Mouse (Mus musculus) limb, embryonic 13.5 days (tissue): ENCODE results near the gene Slc44a1. TPM values are rescaled to one million over a fixed set of nuclear protein-coding genes. Genes with fewer than 3 reads are reported as not detected.
A peak's percentile ranks its signal among the peaks of the same experiment; 100 is the strongest.

ENCODE experiments used
- ATAC-seq: fragments of 200-750 bp; cut with Nextera tagmentation; 2 replicates; pipeline ENCODE4 v1.8.0; 2017; ENCODE audit warnings: low read depth, moderate number of reproducible peaks, moderate TSS enrichment; ENCODE audit not compliant: low FRiP score
- H3K27ac ChIP-seq: fragments of 300-500 bp; sonication (generic); 2 replicates; pipeline ENCODE4 v1.5.1; 2015; ENCODE audit warnings: inconsistent platforms, mild to moderate bottlenecking, moderate library complexity
- H3K27me3 ChIP-seq: fragments of 300-500 bp; sonication (generic); 2 replicates; pipeline ENCODE4 v1.6.1; 2015; ENCODE audit warnings: mild to moderate bottlenecking, inconsistent platforms
- H3K36me3 ChIP-seq: fragments of 300-500 bp; sonication (generic); 2 replicates; pipeline ENCODE4 v1.6.1; 2015; ENCODE audit warnings: inconsistent platforms, mild to moderate bottlenecking, moderate library complexity
- H3K4me1 ChIP-seq: fragments of 300-500 bp; sonication (generic); 2 replicates; pipeline ENCODE4 v1.6.1; 2015; ENCODE audit warnings: inconsistent platforms
- H3K4me2 ChIP-seq: fragments of 300-500 bp; sonication (generic); replicated peaks from 2 replicates; pipeline ENCODE4 v1.6.1; 2015; ENCODE audit warnings: inconsistent platforms, mild to moderate bottlenecking, moderate library complexity
- H3K4me3 ChIP-seq: fragments of 300-500 bp; sonication (generic); 2 replicates; pipeline ENCODE4 v1.5.1; 2015; ENCODE audit warnings: moderate library complexity, mild to moderate bottlenecking, inconsistent platforms
- H3K9ac ChIP-seq: fragments of 300-500 bp; sonication (generic); 2 replicates; pipeline ENCODE4 v1.6.1; 2015; ENCODE audit warnings: mild to moderate bottlenecking, inconsistent platforms
- H3K9me3 ChIP-seq: fragments of 300-500 bp; sonication (generic); 2 replicates; pipeline ENCODE4 v1.6.1; 2016; ENCODE audit warnings: inconsistent platforms
- WGBS: fragments of 180-500 bp; shearing (Covaris S2); methylation state at CpG from one replicate; pipeline ENCODE4 v1.1.7; 2015; 5-methylcytosine and 5-hydroxymethylcytosine counted together
- polyA plus RNA-seq: library from polyadenylated mRNA; unstranded; fragments of >200 nt; fragmentation: Nextera tagmentation; extraction: Ambion mirVana; gene quantifications from 2 replicates; pipeline ENCODE4 v1.2.1, GENCODE M21; 2015

Gene Slc44a1
- polyA plus RNA-seq, 1 experiment from 2014 or later, result 30.9 TPM

GRCm38 (mm10) chr4:53438386-53438785 is 1.8 kb upstream of the Slc44a1 start:
- no peak overlapping the region for H3K9ac ChIP-seq
- WGBS, result 69% methylated on average over 2 of the region's 2 CpGs
- no peak for ATAC-seq
- H3K4me1 ChIP-seq, result peaks cover 53% of the 10 kb centered on the region
- H3K27me3 ChIP-seq, result no peaks in the 10 kb centered on the region
- no peaks in the 10 kb centered on the region for H3K36me3 ChIP-seq
- no peaks in the 10 kb centered on the region for H3K9me3 ChIP-seq
- H3K4me3 ChIP-seq, result no peak overlapping the region
- H3K4me2 ChIP-seq, result 0 out of 2 replicates have a peak overlapping the region, but pooled peaks have one; percentile 99
- no peak overlapping the region for H3K27ac ChIP-seq

DNA sequence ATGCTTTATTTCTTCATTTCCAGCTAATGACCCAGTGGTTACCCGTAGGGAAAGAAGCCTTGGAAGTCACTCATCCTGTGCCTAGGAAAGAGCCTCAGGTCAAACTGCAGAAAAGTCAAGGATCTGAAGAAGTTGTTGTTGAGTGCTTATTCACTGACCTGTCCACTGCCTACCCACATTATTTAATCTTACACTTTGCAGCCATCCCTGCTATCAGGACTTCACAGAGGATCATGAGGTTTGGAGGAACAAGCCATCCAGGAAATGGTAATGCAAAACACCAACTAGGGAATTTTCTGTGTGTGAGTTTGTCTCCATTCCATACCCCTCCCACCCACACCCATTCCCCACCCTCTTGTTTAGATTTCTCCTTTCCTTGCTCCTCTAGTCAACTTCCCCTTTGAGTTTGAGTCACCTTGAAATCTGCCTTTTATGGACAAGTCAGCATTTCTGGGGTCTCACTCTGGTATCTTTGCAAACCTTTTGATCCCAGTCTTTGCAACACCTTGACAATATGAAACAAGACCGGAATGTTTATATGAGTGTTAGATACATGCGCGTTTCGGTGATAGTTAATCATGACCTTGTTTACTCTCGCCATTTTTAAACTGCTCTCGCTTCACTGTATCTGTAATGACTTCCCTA is 1.3 kb upstream of the Slc44a1 start:
- Histone ChIP-seq H3K4me1 (peaks cover 54% of the 10 kb centered on the region), H3K9me3 (no peaks in the 10 kb centered on the region), H3K27me3 (no peaks in the 10 kb centered on the region), H3K4me3 (peak overlapping the region; percentile 87), H3K9ac (no peak overlapping the region), H3K36me3 (no peaks in the 10 kb centered on the region), H3K4me2 (peak overlapping the region; percentile 99), H3K27ac (no peak overlapping the region)
- ATAC-seq, result no peak
- WGBS, result 78% methylated on average over 7 of the region's 7 CpGs

- Histone ChIP-seq H3K27ac (peak overlapping the region; percentile 81), H3K4me1 (peaks cover 58% of the 10 kb centered on the region), H3K9ac (peak overlapping the region; percentile 82), H3K4me2 (peak overlapping the region; percentile 99), H3K27me3 (no peaks in the 10 kb centered on the region), H3K4me3 (peak overlapping the region; percentile 87), H3K9me3 (no peaks in the 10 kb centered on the region), H3K36me3 (no peaks in the 10 kb centered on the region)
- 11% methylated on average over 9 of the region's 9 CpGs for WGBS
- peak; percentile 0; the same call in 1 of the 2 replicates for ATAC-seq
Measured at GRCm38 (mm10) chr4:53439636-53440009, 590 bp upstream of the Slc44a1 start.

DNA sequence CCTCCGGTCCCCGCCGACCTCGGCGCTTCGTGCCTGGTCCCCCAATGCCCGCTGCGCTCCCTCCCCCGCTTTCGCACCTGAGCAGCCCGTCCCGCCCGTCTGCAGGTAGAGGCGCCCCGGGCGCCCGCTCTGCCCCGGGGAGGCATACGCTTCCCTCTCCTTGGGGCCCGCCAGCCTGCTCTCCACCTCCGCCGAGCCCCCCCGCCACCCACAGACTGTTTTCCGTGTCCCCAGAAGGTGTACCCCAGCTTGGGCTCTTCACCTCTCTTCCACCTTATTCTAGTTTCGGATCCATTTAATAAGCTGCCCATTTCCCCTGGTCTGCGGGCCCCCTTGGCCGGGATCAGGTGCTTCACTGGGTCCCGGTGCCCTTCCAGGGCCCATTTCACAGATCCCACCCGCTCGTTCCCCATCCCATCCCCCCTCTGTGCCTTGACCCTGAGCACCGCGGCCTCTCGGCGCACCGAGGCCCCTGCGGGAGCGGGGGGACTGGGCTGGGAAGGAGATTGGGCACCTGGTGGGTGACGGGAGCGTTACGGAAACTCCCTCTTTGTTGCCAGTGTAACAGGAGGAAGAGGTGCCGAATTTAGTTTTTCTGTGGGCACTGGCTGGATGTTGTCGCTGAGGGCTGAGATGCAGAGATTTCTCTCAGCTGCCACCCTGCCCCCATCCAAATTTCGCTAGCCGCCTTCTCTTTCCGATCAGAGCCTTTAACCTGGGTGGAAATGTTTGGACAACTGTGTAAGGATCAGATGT is 781 bp downstream of the Slc44a1 start:
- H3K27ac ChIP-seq, result peak overlapping the region; percentile 81
- ATAC-seq, result no peak; the same call in 1 of the 2 replicates
- peak overlapping the region; percentile 82 for H3K9ac ChIP-seq
- no peaks in the 10 kb centered on the region for H3K27me3 ChIP-seq
- WGBS, result under 1% methylated on average over 44 of the region's 45 CpGs
- H3K4me3 ChIP-seq, result peak overlapping the region; percentile 87
- peak overlapping the region; percentile 99 for H3K4me2 ChIP-seq
- H3K9me3 ChIP-seq, result no peaks in the 10 kb centered on the region
- H3K4me1 ChIP-seq, result peaks cover 58% of the 10 kb centered on the region
- H3K36me3 ChIP-seq, result no peaks in the 10 kb centered on the region

DNA sequence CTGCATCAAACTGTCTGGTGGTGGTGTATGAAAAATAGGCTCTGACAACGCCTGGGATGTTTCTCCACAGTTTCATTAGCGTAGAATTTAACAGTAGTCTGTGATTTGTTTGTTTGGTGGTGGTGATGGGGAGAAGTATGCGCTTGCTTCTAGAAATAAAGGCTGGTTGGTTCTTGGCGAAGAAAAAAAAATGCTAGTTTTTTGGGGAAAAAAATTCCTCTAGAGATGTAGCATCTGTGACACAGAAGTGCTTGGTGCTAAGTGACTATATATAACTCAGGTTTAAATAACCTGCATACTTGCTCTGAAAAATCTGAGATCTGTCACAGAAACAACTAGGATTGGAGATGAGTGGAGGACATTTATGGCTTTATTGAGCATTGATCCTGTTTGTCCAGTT is 1.5 kb downstream of the Slc44a1 start:
- no peak for ATAC-seq
- no peak overlapping the region for H3K27ac ChIP-seq
- H3K36me3 ChIP-seq, result no peaks in the 10 kb centered on the region
- H3K27me3 ChIP-seq, result no peaks in the 10 kb centered on the region
- H3K4me1 ChIP-seq, result peaks cover 58% of the 10 kb centered on the region
- no peaks in the 10 kb centered on the region for H3K9me3 ChIP-seq
- no peak overlapping the region; the same call in 1 of the 2 replicates for H3K9ac ChIP-seq
- peak overlapping the region; percentile 87 for H3K4me3 ChIP-seq
- WGBS, result 24% methylated on average over 4 of the region's 4 CpGs
- peak overlapping the region; percentile 99 for H3K4me2 ChIP-seq

GRCm38 (mm10) chr4:53446216-53446615 is 6.0 kb downstream of the Slc44a1 start:
- Histone ChIP-seq H3K27me3 (no peaks in the 10 kb centered on the region), H3K4me3 (no peak overlapping the region), H3K4me1 (peaks cover 33% of the 10 kb centered on the region), H3K27ac (no peak overlapping the region), H3K4me2 (no peak overlapping the region), H3K9me3 (no peaks in the 10 kb centered on the region), H3K36me3 (no peaks in the 10 kb centered on the region), H3K9ac (no peak overlapping the region)
- ATAC-seq, result no peak
- 76% methylated on average over 3 of the region's 3 CpGs for WGBS

DNA sequence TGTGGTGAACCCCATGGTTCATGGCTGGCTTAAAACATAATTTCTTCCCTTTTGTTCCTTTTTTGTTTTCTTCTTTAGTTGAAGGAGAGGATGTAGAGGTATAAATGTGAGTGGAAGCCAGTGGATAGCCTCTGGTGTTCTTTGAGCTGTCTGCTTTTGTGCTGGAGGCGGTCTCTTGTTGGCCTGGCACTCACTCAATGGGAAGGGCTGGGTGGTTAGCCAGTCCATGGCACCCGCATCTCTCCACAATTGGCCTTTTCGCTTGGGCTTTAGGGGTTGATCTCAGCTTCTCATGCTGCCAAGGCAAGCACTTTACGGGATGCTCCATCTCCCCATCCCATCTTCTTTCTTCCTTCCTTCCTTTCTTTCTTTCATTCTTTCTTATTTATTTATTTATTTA is 7.6 kb downstream of the Slc44a1 start:
- ATAC-seq, result no peak
- Histone ChIP-seq H3K36me3 (no peaks in the 10 kb centered on the region), H3K4me1 (peaks cover 31% of the 10 kb centered on the region), H3K27me3 (no peaks in the 10 kb centered on the region), H3K4me2 (no peak overlapping the region), H3K4me3 (no peak overlapping the region), H3K9me3 (no peaks in the 10 kb centered on the region), H3K27ac (no peak overlapping the region), H3K9ac (no peak overlapping the region)
- 93% methylated on average over 4 of the region's 4 CpGs for WGBS

DNA sequence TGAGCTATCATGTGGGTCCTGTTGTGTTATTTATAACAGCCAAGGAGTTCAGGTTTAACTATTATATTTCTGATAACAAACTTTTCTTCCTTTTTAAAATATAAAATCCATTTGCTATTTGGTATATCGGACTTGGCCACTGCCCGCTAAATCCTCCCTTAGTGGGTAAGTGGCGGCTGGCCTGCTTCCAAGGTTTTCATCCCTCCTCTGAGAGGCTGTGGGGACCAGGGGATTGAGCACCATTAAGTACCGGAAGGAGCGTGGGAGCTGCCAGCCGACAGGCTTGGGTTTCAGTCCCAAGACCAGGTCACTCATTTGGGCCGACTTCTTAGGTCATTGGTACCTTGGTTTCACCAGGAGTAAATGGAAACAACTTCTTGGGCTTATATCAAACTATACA is 10.5 kb downstream of the Slc44a1 start:
- Histone ChIP-seq H3K4me3 (no peak overlapping the region), H3K4me1 (peaks cover 28% of the 10 kb centered on the region), H3K9me3 (no peaks in the 10 kb centered on the region), H3K9ac (no peak overlapping the region), H3K27ac (no peak overlapping the region), H3K36me3 (no peaks in the 10 kb centered on the region), H3K4me2 (no peak overlapping the region), H3K27me3 (no peaks in the 10 kb centered on the region)
- ATAC-seq, result no peak
- WGBS, result 68% methylated on average over 7 of the region's 7 CpGs

DNA sequence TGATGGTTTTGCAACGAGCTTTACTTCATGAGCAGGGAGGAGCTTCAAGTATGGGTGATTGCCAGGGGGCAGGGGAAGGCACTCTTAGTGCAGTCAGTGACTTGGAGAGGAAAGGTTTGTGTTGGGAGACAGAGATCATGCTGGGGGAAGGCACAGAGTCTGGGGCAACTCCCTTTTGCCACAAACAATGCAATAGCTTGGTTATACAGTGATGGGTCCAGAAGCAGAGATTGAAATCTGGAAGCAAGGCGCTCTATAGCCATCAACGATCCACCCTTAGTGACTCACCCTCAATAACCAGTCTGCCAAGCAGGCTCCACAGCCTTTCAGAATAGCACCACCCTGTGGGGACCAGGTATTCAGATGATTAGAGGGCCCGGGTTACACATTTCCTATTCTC is 11.7 kb downstream of the Slc44a1 start:
- Histone ChIP-seq H3K36me3 (no peaks in the 10 kb centered on the region), H3K27me3 (no peaks in the 10 kb centered on the region), H3K9ac (no peak overlapping the region), H3K9me3 (no peaks in the 10 kb centered on the region), H3K4me1 (peaks cover 28% of the 10 kb centered on the region), H3K27ac (no peak overlapping the region), H3K4me3 (no peak overlapping the region), H3K4me2 (no peak overlapping the region)
- no peak for ATAC-seq
- 60% methylated on average over 4 of the region's 4 CpGs for WGBS

DNA sequence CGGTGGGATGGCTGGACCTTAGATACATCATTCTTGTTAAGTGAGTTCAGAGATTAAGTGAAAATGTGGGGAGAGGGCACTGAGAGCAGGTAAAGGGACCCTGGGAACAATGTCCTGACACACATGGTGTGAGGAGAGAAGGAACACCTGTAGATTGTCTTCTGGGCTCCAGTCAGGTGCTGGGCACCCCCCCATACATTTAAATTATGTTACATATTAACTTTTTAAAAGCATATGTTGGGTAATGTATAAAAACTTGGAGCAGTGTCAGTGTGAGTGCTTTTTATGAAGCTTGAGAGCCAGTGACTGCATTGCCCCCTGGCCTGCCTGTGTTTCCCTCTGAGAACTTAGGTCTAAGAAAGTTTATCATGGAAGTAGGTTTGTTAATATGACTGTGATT is 12.2 kb downstream of the Slc44a1 start:
- Histone ChIP-seq H3K9me3 (no peaks in the 10 kb centered on the region), H3K4me2 (no peak overlapping the region)
- no peak for ATAC-seq

GRCm38 (mm10) chr4:53452976-53453889 is 13.0 kb downstream of the Slc44a1 start:
- Histone ChIP-seq H3K27ac (no peak overlapping the region), H3K27me3 (no peaks in the 10 kb centered on the region), H3K9me3 (no peaks in the 10 kb centered on the region), H3K4me2 (no peak overlapping the region), H3K9ac (no peak overlapping the region), H3K36me3 (no peaks in the 10 kb centered on the region), H3K4me3 (no peak overlapping the region), H3K4me1 (peaks cover 28% of the 10 kb centered on the region)
- no peak for ATAC-seq
- whole genome bisulfite sequencing, result 58% methylated on average over 10 of the region's 10 CpGs

More for the DNA sequence above, 12.2 kb downstream of the Slc44a1 start:
- no peaks in the 10 kb centered on the region for H3K36me3 ChIP-seq
- H3K4me3 ChIP-seq, result no peak overlapping the region
- WGBS, result 89% methylated on average over 1 of the region's 1 CpGs
- no peak overlapping the region for H3K9ac ChIP-seq
- no peak overlapping the region for H3K27ac ChIP-seq
- peaks cover 28% of the 10 kb centered on the region for H3K4me1 ChIP-seq
- no peaks in the 10 kb centered on the region for H3K27me3 ChIP-seq

- Histone ChIP-seq H3K4me3 (no peak overlapping the region), H3K9me3 (no peaks in the 10 kb centered on the region), H3K27me3 (no peaks in the 10 kb centered on the region), H3K4me1 (peaks cover 21% of the 10 kb centered on the region), H3K4me2 (no peak overlapping the region), H3K36me3 (no peaks in the 10 kb centered on the region), H3K27ac (no peak overlapping the region), H3K9ac (no peak overlapping the region)
- 74% methylated on average over 2 of the region's 2 CpGs for WGBS
- ATAC-seq, result no peak
Measured at GRCm38 (mm10) chr4:53455885-53456284, 15.7 kb downstream of the Slc44a1 start.
